Mouse (Mus musculus) frontal cortex, postnatal 10 days (tissue): ENCODE data around the gene Tyw1.
"Not testable (repeated sequence)": the region's sequence is repeated elsewhere in the genome, so short reads cannot be mapped to it uniquely, and the experiment has no call there.

Experiments
- DNase-seq, 2 experiments: peaks; one replicate each; pipeline ENCODE4 v3.0.0; 2022; ENCODE audit warnings: low spot score in 2 of 2, mixed read lengths in 1 of 2

Gene Tyw1

DNA sequence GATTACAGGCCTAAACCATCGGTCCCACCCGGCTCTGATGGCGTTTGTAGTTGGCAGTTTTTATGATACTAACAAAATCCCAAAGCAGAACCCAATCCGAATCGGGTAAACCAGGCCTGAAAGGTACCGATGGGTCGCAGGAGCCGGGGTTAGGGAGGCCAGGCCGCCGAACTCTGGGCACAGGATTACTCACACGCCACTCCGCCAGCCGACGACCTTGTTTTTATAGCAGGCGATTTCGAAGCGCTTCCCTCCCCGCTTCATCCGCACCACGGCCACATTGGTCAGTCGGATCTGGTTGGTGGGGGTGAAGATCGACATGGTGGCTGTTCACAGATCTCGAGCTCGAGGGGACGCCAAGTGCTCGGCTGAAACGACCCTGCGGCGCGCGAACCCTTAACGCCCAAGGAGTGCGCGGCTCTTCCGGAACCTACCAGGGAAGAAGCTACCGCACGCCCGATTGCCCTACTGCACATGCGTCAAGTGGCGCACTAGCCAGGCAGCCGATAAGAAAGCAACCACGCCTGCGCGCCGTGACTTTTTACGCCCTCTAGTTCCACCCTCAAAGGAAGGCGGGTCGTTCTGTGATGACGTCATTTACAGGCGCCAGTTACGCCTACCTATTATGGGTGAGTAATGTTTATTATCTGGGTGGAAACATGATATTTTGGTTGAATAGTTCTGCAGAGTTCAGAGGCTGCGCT, at the start of gene Tyw1, which contains the start of gene Sbds:
Gene Tyw1, plus strand, starts transcription at position 603 of the 704 bp plus-strand sequence.
Gene Sbds, minus strand, starts transcription at position 514 of the 704 bp plus-strand sequence.
- DNase-seq, result peak; percentile 96 to 97

DNA sequence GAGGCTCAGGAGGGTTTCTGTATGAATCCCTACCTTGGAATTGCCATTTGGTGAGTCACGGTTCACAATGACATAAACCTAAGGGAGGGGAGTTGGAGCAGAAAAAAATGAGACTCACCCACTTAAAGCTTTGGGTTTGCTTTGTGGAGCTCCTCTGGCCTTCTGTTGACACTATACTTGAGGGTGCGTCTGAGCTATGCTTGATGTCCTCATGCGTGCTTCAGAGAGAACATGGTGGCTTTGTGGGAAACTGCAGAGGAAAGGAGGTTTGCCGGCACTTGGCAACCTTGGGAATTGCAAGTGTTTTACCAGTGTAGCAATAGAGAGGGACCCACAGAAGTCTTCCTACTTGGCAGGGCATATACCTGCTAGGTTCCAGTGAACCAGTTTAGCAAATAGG, 48.1 kb upstream of the Tyw1 start:
- no peak for DNase-seq

DNA sequence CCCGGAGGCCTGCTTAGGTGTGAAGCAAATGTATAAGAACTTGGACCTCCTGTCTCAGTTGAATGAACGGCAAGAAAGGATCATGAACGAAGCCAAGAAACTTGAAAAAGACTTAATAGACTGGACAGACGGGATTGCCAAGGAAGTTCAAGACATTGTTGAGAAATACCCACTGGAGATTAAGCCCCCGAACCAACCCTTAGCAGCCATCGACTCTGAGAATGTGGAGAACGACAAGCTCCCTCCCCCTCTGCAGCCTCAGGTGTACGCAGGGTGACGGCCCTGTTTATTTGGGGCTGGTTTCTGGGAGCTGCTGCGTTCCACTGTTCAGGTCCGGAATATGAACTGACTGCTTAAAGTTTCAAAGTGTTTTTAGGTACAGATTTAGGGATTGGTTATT, 42.5 kb upstream of the Tyw1 start:
- DNase-seq, result no peak

DNA sequence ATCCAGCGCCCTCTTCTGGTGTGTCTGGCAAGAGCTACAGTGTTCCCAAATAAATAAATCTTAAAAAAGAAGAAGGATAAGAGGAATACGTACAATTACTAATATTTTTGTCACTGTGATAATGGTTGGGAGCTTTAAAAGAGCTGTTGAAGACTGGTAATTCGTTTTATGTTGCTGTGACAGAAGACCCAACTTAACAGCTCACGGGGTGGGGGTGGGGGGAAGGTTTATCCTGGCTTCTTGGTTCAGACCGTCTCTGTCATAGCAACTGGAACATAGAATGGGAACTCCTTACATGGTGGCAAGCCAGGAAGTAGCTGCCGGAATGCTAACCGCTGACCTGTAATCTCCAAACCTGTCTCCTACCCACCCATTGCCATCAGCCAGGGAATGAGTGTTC, 38.6 kb upstream of the Tyw1 start, which contains the start of gene Tmem248:
Gene Tmem248, plus strand, starts transcription at position 301 of the 400 bp plus-strand sequence.
- no peak for DNase-seq

DNA sequence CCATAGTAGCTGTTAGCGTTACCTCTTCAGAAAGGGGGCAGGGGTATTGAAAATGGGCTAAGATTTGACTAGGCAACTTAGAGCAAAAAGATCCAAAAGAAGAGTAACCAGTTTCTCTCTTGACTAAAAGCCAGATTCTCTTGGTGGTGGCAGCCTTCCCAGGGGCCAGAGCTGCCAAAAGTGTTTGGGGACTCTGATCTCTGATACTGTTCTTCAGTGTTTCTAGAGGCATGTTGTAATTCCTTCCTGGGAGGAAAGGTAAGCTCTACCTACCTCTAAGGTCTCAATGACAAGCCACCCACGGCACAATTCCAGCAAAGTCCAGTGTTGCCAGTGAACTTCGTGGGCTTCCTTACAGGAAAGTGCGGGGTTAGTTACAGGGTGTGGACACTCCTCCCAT, 38.0 kb upstream of the Tyw1 start:
- DNase-seq, result no peak

DNA sequence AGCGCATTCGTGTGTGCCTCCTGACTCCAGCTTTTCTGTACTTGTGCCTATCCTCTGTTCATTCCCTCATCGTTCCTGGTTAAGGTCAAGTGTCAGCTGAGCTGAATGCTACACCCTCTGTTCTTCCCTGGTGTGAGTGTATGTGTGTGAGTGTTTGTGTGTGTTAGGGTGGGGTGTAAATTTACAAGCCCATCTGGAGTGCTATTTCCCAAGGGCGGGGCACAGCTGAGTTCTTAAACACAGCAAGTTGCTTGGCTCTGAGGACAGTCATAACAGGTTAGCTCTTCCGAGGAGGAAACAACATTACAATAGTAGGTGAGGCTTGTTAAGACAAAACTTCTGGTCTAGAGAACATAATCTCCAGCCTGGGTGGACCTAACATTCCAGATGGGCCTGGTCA, 37.1 kb upstream of the Tyw1 start:
- DNase-seq, result no peak

DNA sequence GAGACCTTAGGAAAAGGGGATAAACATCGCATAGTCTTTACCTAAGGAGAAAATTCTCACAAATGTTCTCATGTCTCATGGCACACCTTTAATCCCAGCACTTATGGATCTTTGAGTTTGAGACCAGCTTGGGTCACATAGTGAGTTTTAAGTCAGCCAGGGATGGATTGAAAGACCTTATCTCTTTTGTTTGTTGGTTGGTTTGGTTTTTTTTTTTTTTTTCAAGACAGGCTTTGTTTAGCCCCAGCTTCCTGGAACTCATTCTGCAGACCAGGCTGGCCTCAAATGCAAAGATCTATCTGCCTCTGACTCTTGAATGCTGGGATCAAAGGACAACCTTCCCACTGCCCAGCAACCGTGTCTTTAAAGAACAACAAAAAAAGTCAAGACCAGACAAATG, 34.1 kb upstream of the Tyw1 start:
- no peak for DNase-seq

DNA sequence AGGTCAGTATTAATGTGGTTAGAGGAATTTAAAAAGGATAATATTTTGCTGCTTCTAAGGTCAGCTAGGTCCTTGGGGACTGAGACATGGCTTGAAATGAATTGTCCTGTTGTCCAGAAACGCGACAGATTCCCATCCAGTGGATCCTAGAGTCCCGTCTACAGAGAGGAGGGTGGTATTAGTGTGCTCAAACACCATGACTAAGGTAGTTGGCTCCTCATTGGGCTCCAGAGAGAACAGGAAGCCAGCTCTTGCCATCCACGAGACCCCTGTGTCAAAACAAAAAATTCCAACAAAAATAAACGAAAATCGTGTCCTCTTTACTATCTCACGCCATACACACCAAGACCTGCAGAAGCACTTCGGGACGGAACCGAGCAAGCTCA, 33.7 kb upstream of the Tyw1 start:
- no peak for DNase-seq

DNA sequence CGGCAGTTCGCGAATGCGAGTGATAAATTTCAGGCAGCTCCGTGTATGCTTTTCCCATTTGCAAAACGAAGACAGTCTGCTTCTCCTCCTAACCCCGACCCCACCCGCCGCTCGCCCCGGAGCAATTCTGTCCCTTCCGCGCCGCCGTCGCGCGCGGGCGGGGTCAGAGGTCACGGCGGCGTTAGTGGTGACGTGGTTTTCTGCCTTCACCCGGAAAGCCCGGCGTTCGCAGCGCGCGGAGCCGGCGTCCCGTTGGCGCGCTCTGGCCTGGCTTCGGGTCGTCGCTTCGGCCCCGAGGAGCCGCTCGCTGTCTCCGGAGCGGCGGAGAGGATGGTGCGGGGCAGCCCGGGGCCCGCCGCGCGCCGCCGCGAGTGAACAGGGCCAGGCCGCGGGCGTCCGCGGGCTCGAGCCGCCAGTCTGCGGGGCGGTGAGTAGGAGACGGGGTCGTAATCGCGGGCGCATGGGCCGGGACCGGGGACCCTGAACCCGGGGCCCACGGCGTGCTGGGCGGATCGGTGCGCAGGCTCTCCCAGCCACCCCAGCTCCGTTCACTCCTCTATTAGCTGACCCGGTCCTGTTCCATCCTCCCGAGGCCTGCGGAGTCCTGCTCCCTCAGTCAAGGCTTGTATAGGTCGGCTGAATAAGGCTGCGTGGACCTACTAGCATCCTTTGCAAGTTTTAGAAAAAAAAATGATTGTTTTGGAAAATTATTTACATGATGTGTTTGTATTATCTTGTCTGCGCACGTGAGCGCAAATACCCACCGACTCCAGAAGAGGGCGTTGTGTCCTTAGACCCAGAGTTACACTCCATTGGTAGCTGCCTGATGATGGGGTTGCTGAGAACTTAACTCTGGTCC, 33.0 kb upstream of the Tyw1 start:
- DNase-seq, result peak; percentile 87 to 94

DNA sequence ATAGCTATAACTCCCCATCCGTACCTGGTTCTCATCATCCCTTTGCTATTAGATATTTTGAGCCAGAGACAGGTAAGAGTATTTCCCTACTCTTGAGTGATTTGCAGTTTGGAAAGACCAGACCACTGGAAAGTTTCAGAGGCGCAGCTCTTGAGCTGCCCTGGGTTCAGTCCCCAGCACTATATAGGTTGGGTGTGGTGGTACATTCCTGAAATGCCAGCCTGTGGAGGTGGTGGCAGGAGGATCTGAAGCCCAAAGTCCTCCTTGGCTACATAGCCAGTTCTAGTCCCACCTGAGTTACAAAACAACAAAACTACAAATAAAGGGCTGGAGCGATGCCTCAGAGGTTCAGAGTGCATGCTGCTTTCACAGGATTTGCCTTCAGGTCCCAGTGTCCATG, 28.6 kb upstream of the Tyw1 start:
- no peak for DNase-seq

DNA sequence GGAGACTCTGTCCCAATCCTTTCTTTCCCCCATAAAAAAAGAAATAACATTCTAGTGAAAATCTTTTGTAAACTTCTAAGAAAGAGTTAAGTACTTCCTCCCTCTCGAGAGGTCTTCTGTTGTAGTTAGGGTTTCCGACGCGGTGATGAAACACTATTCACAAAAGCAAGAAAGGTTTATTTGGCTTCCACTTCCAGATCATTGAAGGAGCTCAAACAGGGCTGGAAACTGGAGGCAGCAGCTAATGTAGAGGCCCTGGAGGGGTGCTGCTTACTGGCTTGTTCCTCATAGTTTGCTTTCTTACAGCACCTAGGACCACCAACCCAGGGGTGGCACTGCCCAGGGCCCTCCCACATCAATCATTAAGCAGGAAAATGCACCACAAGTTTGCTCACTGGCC, 27.3 kb upstream of the Tyw1 start:
- no peak for DNase-seq

DNA sequence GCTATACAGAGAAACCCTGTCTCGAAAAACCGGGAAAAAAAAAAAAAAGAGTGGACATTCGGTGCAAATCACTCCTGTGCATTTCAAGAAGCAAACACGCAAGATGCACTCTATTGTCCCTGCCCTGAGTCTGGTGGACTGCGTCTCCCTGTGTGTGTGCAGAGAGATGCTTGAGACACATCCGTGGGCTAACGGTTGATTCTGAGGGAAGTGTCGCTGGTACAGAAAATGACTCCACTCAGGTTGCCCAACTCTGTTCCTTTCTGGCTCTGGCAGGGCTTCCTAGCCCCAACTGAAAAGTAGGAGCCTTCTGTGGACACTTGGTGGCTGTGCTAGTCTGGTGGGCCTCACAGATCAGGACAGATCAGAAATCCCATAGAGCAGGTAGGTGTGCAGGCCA, 19.1 kb upstream of the Tyw1 start:
- DNase-seq, result no peak

DNA sequence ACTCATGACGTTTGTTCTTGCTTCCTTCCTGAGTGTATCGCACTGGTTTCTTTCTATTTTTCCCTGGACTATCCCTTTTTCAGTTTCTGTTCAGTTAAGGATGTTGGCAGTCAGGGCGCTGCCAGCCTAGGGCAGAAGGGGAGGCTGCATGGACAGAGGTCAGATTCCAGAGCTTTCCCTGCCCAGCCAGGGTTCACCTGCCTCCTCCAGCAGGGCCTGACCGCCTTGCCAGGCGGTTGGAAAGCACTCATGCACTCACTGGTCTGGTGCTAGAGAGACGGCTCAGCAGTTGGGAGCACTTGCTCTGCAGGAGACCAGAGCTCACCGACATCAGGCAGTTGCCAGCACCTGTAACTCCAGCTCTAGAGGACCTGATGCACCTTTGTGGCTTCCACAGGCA, 16.2 kb upstream of the Tyw1 start:
- DNase-seq, result no peak

DNA sequence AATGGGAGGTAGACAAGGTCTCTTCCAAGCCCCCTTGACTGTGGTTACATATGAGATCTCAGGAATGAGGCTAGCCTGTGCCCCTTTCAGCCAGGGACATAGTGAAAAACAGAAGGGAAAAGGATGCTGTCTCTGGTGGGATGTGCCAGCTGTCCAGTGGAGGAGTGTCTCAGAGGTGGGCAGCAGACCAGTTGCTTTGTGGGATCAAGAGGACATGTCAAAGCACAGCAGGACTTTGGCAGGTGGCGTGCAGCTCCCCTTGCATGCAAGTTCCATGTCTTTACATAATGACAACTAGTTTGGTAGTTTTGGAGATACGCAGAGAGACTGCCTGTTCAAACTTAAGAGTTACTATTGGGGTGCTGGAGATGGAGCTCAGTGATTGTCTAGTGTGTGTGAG, 15.6 kb upstream of the Tyw1 start:
- DNase-seq, result no peak

DNA sequence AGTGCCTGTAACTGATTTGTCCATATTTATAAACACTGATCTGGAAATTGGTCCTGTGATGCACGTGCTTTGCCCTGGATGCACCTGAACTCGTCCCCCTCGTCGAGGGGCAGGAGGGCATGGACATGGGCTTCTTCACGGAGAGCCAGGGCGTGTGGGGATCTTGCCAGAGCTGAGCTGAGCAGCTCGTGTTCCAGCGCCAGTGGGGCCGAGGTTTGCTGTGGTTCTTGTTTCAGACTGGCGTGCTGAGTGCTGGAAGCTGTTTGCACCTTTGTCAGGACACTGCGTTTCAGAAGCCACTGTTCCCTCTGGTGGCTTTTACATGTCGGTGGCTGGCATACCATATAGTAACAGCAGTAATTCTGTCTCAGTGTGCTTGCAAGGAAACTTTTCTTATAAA, 14.0 kb upstream of the Tyw1 start:
- DNase-seq, result no peak

DNA sequence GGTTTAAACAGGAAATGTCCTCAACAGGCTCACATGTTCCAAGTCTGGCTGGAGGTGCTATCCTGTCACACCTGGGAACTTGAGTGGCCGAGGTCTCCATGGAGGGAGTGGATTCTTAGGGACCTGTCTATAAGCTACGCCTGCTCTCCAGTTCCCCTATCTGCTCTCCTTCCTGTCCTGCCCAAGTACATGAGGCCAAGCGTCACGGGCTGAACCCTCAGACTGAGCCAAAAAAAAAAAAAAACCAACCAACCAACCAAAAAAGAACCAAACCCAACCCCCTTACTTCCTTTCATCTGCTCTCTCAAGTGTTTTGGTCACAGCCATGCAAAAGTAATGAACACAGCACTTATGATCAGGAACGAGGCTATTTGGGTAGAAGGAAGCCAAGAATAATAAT, 7.6 kb upstream of the Tyw1 start:
- DNase-seq, result no peak

DNA sequence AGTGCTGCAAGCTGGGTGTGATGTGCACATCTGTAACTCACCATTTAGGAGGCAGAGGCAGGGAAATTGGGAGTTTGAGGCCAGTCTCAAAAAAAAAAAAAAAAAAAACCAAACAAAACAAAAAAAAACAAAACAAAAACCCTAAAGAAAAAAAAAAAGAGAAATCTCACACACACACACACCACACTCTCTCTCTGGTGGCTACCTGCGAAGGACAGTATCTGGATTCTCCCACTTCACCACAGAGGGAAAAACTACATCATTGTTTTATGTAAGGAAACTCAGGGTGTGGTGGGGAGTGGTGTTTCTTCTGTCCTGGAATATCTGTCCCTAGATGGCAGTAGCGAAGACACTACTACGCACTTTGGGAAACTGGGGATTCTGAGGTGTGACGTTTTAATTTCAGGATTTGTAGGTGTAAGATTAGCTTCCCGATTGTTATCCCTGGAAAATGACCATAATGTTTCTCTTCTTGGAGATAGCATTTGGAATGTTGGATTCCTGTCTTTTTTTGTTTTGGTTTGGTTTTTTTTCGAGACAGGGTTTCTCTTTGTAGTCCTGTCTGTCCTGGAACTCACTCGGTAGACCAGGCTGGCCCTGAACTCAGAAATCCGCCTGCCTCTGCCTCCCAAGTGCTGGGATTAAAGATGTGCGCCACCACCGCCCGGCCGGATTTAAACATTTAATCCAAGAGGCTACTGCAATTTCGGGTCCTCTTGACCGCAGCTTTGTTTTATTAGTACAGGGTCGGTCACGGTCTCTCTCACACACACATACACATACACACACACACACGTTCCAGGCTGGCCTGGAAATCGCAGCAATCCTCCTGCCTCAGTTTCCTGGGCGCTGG, 1.0 kb upstream of the Tyw1 start:
- no peak for DNase-seq

DNA sequence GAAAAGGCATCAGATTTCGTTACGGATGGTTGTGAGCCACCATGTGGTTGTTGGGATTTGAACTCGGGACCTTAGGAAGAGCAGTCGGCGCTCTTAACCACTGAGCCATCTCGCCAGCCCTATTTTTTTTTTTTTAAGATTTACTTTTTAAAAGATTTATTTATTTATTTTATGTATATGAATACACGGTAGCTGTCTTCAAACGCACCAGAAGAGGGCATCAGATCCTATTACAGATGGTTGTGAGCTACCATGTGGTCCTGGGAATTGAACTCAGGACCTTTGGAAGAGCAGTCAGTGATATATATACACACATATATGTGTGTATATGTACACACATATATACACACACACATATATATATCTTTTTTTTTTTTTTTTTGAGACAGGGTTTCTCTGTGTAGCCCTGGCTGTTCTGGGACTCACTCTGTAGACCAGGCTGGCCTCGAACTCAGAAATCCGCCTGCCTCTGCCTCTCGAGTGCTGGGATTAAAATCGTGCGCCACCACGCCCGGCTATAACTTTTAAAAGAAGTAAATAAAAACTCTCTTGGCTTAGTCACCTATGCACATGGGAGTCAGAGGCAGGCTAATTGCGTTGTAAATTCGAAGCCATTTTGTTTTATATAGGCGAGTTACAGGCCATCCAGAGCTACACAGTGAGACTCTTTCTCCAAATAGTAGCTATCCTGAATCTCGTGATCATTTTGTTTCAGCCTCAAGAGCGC, 543 bp downstream of the Tyw1 start:
- DNase-seq, result not testable (repeated sequence)

DNA sequence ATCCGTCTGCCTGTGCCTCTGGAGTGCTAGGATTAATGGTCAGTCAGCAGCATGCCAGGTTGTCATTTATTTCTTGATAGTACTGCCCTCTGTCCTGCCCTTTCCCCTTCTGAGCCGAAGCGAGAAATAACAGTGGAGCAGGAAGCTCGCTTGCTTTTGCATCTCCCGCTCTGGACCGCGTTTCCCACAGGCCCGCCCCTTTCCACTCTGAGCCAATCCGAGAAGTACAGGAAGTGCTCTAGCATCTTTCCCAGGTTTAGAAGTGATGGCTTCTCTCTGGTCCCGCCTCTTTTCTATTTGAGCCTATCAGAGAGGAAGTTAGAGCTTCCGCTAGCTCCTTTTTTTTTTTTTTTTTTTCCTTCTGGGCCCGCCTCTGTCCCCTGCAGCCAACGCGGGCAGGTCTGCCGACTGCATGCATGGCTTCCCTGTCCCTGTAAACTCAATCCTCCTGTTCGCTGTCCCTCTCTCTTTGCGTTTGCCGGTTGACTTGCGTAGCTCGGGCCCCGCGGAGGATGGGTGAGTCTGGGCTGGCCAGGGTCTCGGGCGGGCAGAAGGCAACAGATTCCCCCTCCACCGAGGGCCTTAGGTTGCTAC, 1.4 kb downstream of the Tyw1 start:
- DNase-seq, result peak; percentile 89 to 93

DNA sequence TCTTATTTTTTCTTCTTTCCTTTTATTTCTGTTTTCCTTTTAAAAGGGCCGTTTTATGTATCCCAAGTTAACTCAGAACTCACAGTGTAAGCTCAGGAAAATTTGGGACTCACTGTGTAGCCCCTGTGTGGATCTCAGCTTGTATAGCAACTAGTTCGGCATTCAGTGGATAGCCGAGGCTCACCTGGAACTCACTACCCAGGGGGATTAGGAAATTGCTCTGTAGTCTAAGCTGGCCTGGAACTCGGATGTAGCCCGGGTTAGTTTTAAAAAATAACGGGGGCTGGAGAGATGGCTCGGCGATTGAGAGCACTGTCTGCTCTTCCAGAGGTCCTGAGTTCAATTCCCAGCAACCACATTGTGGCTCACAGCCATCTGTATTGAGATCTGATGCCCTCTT, 1.9 kb downstream of the Tyw1 start:
- DNase-seq, result no peak

DNA sequence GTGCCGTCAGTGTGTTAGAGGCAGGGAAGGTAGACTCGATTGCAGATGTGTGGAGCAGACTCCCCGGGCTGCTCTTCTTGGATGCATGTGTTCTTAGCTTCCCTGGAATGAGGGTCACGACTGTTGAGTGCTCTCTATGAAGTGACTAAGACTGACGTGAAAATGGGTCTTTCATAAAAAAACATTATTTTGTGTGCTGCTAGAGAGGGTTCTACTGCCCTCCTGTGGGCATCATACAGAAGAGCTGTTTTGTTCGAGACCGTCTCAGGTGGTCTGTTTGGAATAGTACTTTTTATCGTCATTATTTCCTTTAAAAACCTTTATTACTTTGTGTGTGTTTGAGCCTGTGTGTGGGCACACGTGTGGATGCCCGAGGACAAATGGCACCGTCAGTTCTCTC, 8.0 kb downstream of the Tyw1 start:
- no peak for DNase-seq
